Mouse (Mus musculus) adrenal gland, postnatal 10 days (tissue): ENCODE results near the gene Hadh. TPM values are rescaled to one million over a fixed set of nuclear protein-coding genes. Genes with fewer than 3 reads are reported as not detected.
A peak's percentile ranks its signal among the peaks of the same experiment; 100 is the strongest.

Experiments
- DNase-seq: peaks from one replicate; pipeline ENCODE4 v3.0.0; 2021; ENCODE audit warnings: mixed read lengths
- long read RNA-seq, 2 experiments: library from polyadenylated mRNA; stranded (forward); transcript quantifications; one replicate each; pipeline ENCODE4 v2.0.0; 2021
- total RNA-seq, 2 experiments: library from RNA; stranded (reverse); gene quantifications; 2 replicates each; pipeline ENCODE4 v1.2.3; 2021

Gene Hadh
- 1,000 to 10,000 TPM; 1,015 to 1,070 TPM for total RNA-seq
- long read RNA-seq, experiment 1, transcript Hadh-201 (8 exons, 1,789 nt), result major isoform, 1,469 of 1,863 reads
- long read RNA-seq, experiment 1, partial matches to known transcripts, result 372 of 1,863 reads
- long read RNA-seq, experiment 1, other reads (novel, unspliced or antisense), result 22 of 1,863 reads
- long read RNA-seq, experiment 2, transcript Hadh-201 (8 exons, 1,789 nt), result major isoform, 1,046 of 1,115 reads
- long read RNA-seq, experiment 2, partial matches to known transcripts, result 57 of 1,115 reads
- long read RNA-seq, experiment 2, other reads (novel, unspliced or antisense), result 12 of 1,115 reads

- peak; percentile 93 for DNase-seq
Observed at GRCm38 (mm10) chr3:131271559-131272373, at the start of gene Hadh. Gene Hadh (minus strand): TSS chr3:131272101.

- DNase-seq, result peak; percentile 88
Observed at GRCm38 (mm10) chr3:131320184-131320583, 48.3 kb upstream of the Hadh start.

- DNase-seq, result no peak
Observed at GRCm38 (mm10) chr3:131318211-131318610, 46.3 kb upstream of the Hadh start.

GRCm38 (mm10) chr3:131317126-131317525 lies 45.2 kb upstream of the Hadh start:
- DNase-seq, result no peak

GRCm38 (mm10) chr3:131315957-131316510 lies 44.1 kb upstream of the Hadh start:
- no peak for DNase-seq

GRCm38 (mm10) chr3:131312340-131312739 lies 40.4 kb upstream of the Hadh start:
- no peak for DNase-seq

- no peak for DNase-seq
Observed at GRCm38 (mm10) chr3:131310572-131310971, 38.7 kb upstream of the Hadh start.

- DNase-seq, result no peak
Observed at GRCm38 (mm10) chr3:131307811-131308210, 35.9 kb upstream of the Hadh start.

- DNase-seq, result no peak
Observed at GRCm38 (mm10) chr3:131306255-131306654, 34.4 kb upstream of the Hadh start.

- no peak for DNase-seq
Observed at GRCm38 (mm10) chr3:131303320-131303714, 31.4 kb upstream of the Hadh start.

GRCm38 (mm10) chr3:131302452-131303319 lies 30.8 kb upstream of the Hadh start, which contains the start of gene Cyp2u1:
Gene Cyp2u1 (minus strand): TSS chr3:131303227.
- DNase-seq, result peak; percentile 93

- no peak for DNase-seq
Observed at GRCm38 (mm10) chr3:131299908-131300307, 28.0 kb upstream of the Hadh start.

- DNase-seq, result peak; percentile 40
Observed at GRCm38 (mm10) chr3:131299078-131299477, 27.2 kb upstream of the Hadh start.

- DNase-seq, result no peak
Observed at GRCm38 (mm10) chr3:131296893-131297292, 25.0 kb upstream of the Hadh start.

GRCm38 (mm10) chr3:131295513-131296200 lies 23.8 kb upstream of the Hadh start:
- peak; percentile 48 for DNase-seq

GRCm38 (mm10) chr3:131294503-131294902 lies 22.6 kb upstream of the Hadh start:
- DNase-seq, result no peak

- no peak for DNase-seq
Observed at GRCm38 (mm10) chr3:131292959-131293358, 21.1 kb upstream of the Hadh start.

- DNase-seq, result no peak
Observed at GRCm38 (mm10) chr3:131292349-131292748, 20.4 kb upstream of the Hadh start.

GRCm38 (mm10) chr3:131291890-131292289 lies 20.0 kb upstream of the Hadh start:
- DNase-seq, result no peak

- DNase-seq, result no peak
Observed at GRCm38 (mm10) chr3:131274151-131274550, 2.2 kb upstream of the Hadh start.

- DNase-seq, result no peak
Observed at GRCm38 (mm10) chr3:131272374-131273100, 636 bp upstream of the Hadh start.
